Mouse (Mus musculus): Measurements from ENCODE around the gene Rbfox3.

Gene Rbfox3

GRCm38 (mm10) chr11:118754535-118754934, 156.9 kb downstream of the Rbfox3 start:
- no peak for DNase-seq

- no peak for DNase-seq
Observed at GRCm38 (mm10) chr11:118751879-118752616, 159.3 kb downstream of the Rbfox3 start.

- no peak for DNase-seq
Observed at GRCm38 (mm10) chr11:118750745-118751330, 160.6 kb downstream of the Rbfox3 start.

GRCm38 (mm10) chr11:118749541-118749940, 161.9 kb downstream of the Rbfox3 start:
- no peak for DNase-seq

GRCm38 (mm10) chr11:118748622-118749021, 162.8 kb downstream of the Rbfox3 start:
- DNase-seq = no peak

- DNase-seq = no peak
Observed at GRCm38 (mm10) chr11:118745279-118745678, 166.1 kb downstream of the Rbfox3 start.

GRCm38 (mm10) chr11:118744782-118745181, 166.6 kb downstream of the Rbfox3 start:
- no peak for DNase-seq

- DNase-seq = peak; percentile 33
Observed at GRCm38 (mm10) chr11:118742762-118743161, 168.6 kb downstream of the Rbfox3 start.

GRCm38 (mm10) chr11:118741262-118741661, 170.1 kb downstream of the Rbfox3 start:
- DNase-seq = peak; percentile 13

- DNase-seq = peak; percentile 15
Observed at GRCm38 (mm10) chr11:118740001-118740400, 171.4 kb downstream of the Rbfox3 start.

- peak; percentile 60 for DNase-seq
Observed at GRCm38 (mm10) chr11:118738855-118739832, 172.3 kb downstream of the Rbfox3 start.

GRCm38 (mm10) chr11:118738323-118738722, 173.1 kb downstream of the Rbfox3 start:
- no peak for DNase-seq

GRCm38 (mm10) chr11:118737821-118738220, 173.6 kb downstream of the Rbfox3 start:
- peak; percentile 16 for DNase-seq

- DNase-seq = no peak
Observed at GRCm38 (mm10) chr11:118736993-118737392, 174.4 kb downstream of the Rbfox3 start.

- DNase-seq = no peak
Observed at GRCm38 (mm10) chr11:118731655-118732054, 179.7 kb downstream of the Rbfox3 start.

GRCm38 (mm10) chr11:118729373-118729772, 182.0 kb downstream of the Rbfox3 start:
- DNase-seq = no peak

- no peak for DNase-seq
Observed at GRCm38 (mm10) chr11:118728797-118729196, 182.6 kb downstream of the Rbfox3 start.

- no peak for DNase-seq
Observed at GRCm38 (mm10) chr11:118728083-118728551, 183.3 kb downstream of the Rbfox3 start.

GRCm38 (mm10) chr11:118726430-118726829, 185.0 kb downstream of the Rbfox3 start:
- DNase-seq = no peak

- no peak for DNase-seq
Observed at GRCm38 (mm10) chr11:118724423-118724822, 187.0 kb downstream of the Rbfox3 start.

- DNase-seq = no peak
Observed at GRCm38 (mm10) chr11:118723166-118723565, 188.2 kb downstream of the Rbfox3 start.

GRCm38 (mm10) chr11:118721898-118722297, 189.5 kb downstream of the Rbfox3 start:
- no peak for DNase-seq

Data from thymus, postnatal 14 days (tissue).